Mouse (Mus musculus) adrenal gland, adult 2 months (tissue): ENCODE data around the gene Brinp2. TPM values are rescaled to one million over a fixed set of nuclear protein-coding genes. Genes with fewer than 3 reads are reported as not detected.

Experiments
- DNase-seq: peaks from one replicate; pipeline ENCODE4 v3.0.0; 2021
- long read RNA-seq: library from polyadenylated mRNA; stranded (forward); transcript quantifications from one replicate; pipeline ENCODE4 v2.0.0, GENCODE M21; 2021
- polyA plus RNA-seq: library from polyadenylated mRNA; depleted of rRNA; stranded (reverse); fragments of >200 nt; gene quantifications from 2 replicates; pipeline ENCODE4 v1.2.3, GENCODE M21; 2012; rRNA removed
- total RNA-seq, 2 experiments: library from RNA; stranded (reverse); gene quantifications; 2 replicates each; pipeline ENCODE4 v1.2.3; 2021

Brinp2 gene
- total RNA-seq = under 1 TPM; 0.55 to 0.59 TPM
- polyA plus RNA-seq = 0.22 and 0.79 TPM in 2 replicates
- long read RNA-seq, full-length matches to known transcripts = 1 of 3 reads
- long read RNA-seq, partial matches to known transcripts = 1 of 3 reads
- long read RNA-seq, other reads (novel, unspliced or antisense) = 1 of 3 reads

GRCm38 (mm10) chr1:158356051-158356461, at the start of gene Brinp2:
Brinp2 (minus strand) TSS chr1:158356326.
- peak; percentile 90 for DNase-seq

- no peak for DNase-seq
Measured at GRCm38 (mm10) chr1:158400898-158401297, 44.8 kb upstream of the Brinp2 start.

GRCm38 (mm10) chr1:158397058-158397457, 40.9 kb upstream of the Brinp2 start:
- no peak for DNase-seq

- no peak for DNase-seq
Measured at GRCm38 (mm10) chr1:158390693-158391092, 34.6 kb upstream of the Brinp2 start.

- no peak for DNase-seq
Measured at GRCm38 (mm10) chr1:158388995-158389394, 32.9 kb upstream of the Brinp2 start.

GRCm38 (mm10) chr1:158386781-158387180, 30.7 kb upstream of the Brinp2 start:
- no peak for DNase-seq

GRCm38 (mm10) chr1:158385311-158385710, 29.2 kb upstream of the Brinp2 start:
- no peak for DNase-seq

GRCm38 (mm10) chr1:158383210-158383609, 27.1 kb upstream of the Brinp2 start:
- no peak for DNase-seq

GRCm38 (mm10) chr1:158382277-158382676, 26.2 kb upstream of the Brinp2 start:
- DNase-seq = no peak

- no peak for DNase-seq
Measured at GRCm38 (mm10) chr1:158364461-158364860, 8.3 kb upstream of the Brinp2 start.

GRCm38 (mm10) chr1:158362292-158363101, 6.4 kb upstream of the Brinp2 start:
- DNase-seq = peak; percentile 4

GRCm38 (mm10) chr1:158361964-158362291, 5.8 kb upstream of the Brinp2 start, which contains the start of gene Astn1:
Astn1 (plus strand) TSS chr1:158362273.
- no peak for DNase-seq

GRCm38 (mm10) chr1:158355177-158356050, 712 bp downstream of the Brinp2 start:
- DNase-seq = peak; percentile 6

- no peak for DNase-seq
Measured at GRCm38 (mm10) chr1:158353656-158354371, 2.3 kb downstream of the Brinp2 start.

- DNase-seq = no peak
Measured at GRCm38 (mm10) chr1:158343243-158343714, 12.8 kb downstream of the Brinp2 start.

- DNase-seq = no peak
Measured at GRCm38 (mm10) chr1:158328839-158329238, 27.3 kb downstream of the Brinp2 start.

GRCm38 (mm10) chr1:158328126-158328525, 28.0 kb downstream of the Brinp2 start:
- DNase-seq = no peak

GRCm38 (mm10) chr1:158323325-158323724, 32.8 kb downstream of the Brinp2 start:
- no peak for DNase-seq

- peak; percentile 81 for DNase-seq
Measured at GRCm38 (mm10) chr1:158310426-158311156, 45.5 kb downstream of the Brinp2 start.

- DNase-seq = no peak
Measured at GRCm38 (mm10) chr1:158297042-158297441, 59.1 kb downstream of the Brinp2 start.

- DNase-seq = no peak
Measured at GRCm38 (mm10) chr1:158296287-158296931, 59.7 kb downstream of the Brinp2 start.
